Mouse (Mus musculus): ENCODE measurements around the gene Olfr506. TPM values are rescaled to one million over a fixed set of nuclear protein-coding genes. Genes with fewer than 3 reads are reported as not detected.

The Olfr506 gene
- polyA plus RNA-seq (2012; ENCODE audit: low replicate concordance) = not detected in 2 replicates

GRCm38 (mm10) chr7:108610487-108610886 is at the start of gene Olfr506:
Gene Olfr506 (plus strand): TSS chr7:108610787.

GRCm38 (mm10) chr7:108565693-108566092 is 44.9 kb upstream of the Olfr506 start, which contains the start of gene Olfr504:
Gene Olfr504 (minus strand): TSS chr7:108565793.

GRCm38 (mm10) chr7:108621514-108621913 is 10.9 kb downstream of the Olfr506 start, which contains the start of gene Olfr507:
Gene Olfr507 (plus strand): TSS chr7:108621814.

GRCm38 (mm10) chr7:108629694-108630093 is 19.1 kb downstream of the Olfr506 start, which contains the start of gene Olfr508:
Gene Olfr508 (plus strand): TSS chr7:108629994.

GRCm38 (mm10) chr7:108651806-108652205 is 41.2 kb downstream of the Olfr506 start, which contains the start of gene Olfr509:
Gene Olfr509 (minus strand): TSS chr7:108651906.

Other genes starting within 250 kb of the Olfr506 start
- not detected in 2 replicates for gene Olfr494, start 245.5 kb upstream of the Olfr506 start, polyA plus RNA-seq (2012; ENCODE audit: low replicate concordance)
- not detected in 2 replicates for gene Olfr495, start 217.6 kb upstream of the Olfr506 start, polyA plus RNA-seq (2012; ENCODE audit: low replicate concordance)
- gene Olfr497, start 190.4 kb upstream of the Olfr506 start, polyA plus RNA-seq (2012; ENCODE audit: low replicate concordance) = not detected in 2 replicates
- gene Olfr498, start 145.5 kb upstream of the Olfr506 start, polyA plus RNA-seq (2012; ENCODE audit: low replicate concordance) = not detected in 2 replicates
- gene Olfr502, start 85.7 kb upstream of the Olfr506 start, polyA plus RNA-seq (2012; ENCODE audit: low replicate concordance) = not detected in 2 replicates
- gene Olfr503, start 66.3 kb upstream of the Olfr506 start, polyA plus RNA-seq (2012; ENCODE audit: low replicate concordance) = not detected in 2 replicates
- gene Olfr504, start 45.0 kb upstream of the Olfr506 start, polyA plus RNA-seq (2012; ENCODE audit: low replicate concordance) = not detected in 2 replicates
- gene Olfr507, start 11.0 kb downstream of the Olfr506 start, polyA plus RNA-seq (2012; ENCODE audit: low replicate concordance) = not detected in 2 replicates
- gene Olfr508, start 19.2 kb downstream of the Olfr506 start, polyA plus RNA-seq (2012; ENCODE audit: low replicate concordance) = not detected in 2 replicates
- not detected in 2 replicates for gene Olfr509, start 41.1 kb downstream of the Olfr506 start, polyA plus RNA-seq (2012; ENCODE audit: low replicate concordance)
- gene Olfr510, start 55.6 kb downstream of the Olfr506 start, polyA plus RNA-seq (2012; ENCODE audit: low replicate concordance) = not detected in 2 replicates
- not detected in 2 replicates for gene Olfr512, start 102.5 kb downstream of the Olfr506 start, polyA plus RNA-seq (2012; ENCODE audit: low replicate concordance)
- gene Olfr513, start 140.2 kb downstream of the Olfr506 start, polyA plus RNA-seq (2012; ENCODE audit: low replicate concordance) = not detected in 2 replicates
- not detected in 2 replicates for gene Olfr514, start 215.2 kb downstream of the Olfr506 start, polyA plus RNA-seq (2012; ENCODE audit: low replicate concordance)
- gene Olfr516, start 239.7 kb downstream of the Olfr506 start, polyA plus RNA-seq (2012; ENCODE audit: low replicate concordance) = not detected in 2 replicates

Data from leukemia stem cell, adult 10-12 weeks (primary cell).